ENCODE assay signal across 14 mouse cellular contexts in genomic region chr3:54689091-54689490, GRCm38 (mm10). TPM values are rescaled to one million over a fixed set of nuclear protein-coding genes. Genes with fewer than 3 reads are reported as not detected.
DNase-seq lines count a peak whose midpoint lies in the region; ATAC-seq and TF ChIP-seq lines count a peak whose summit lies in the region.
"Had no signal": no experiment of that assay in that cellular context is flagged by ENCODE, and none has a peak within 500 bp of the region (broad histone marks: within the 10 kb centered on the region; RNA-seq: fewer than 3 reads in every experiment).

No protein-coding gene starts in this region.

- no peak for ATAC-seq in embryonic facial prominence, embryonic 11.5 days (replicated peaks; ENCODE audit: insufficient number of reproducible peaks, low FRiP score, low TSS enrichment, low read depth)
- no peak for ATAC-seq in frontal cortex, adult (ENCODE audit: low TSS enrichment)

- H3K4me3 ChIP-seq in embryonic facial prominence, embryonic 11.5 days (ENCODE audit: low read depth, low read length), result no peak overlapping the region
- H3K4me3 ChIP-seq in embryonic facial prominence, embryonic 10.5 days, result no peak overlapping the region
- no peak overlapping the region for H3K4me3 ChIP-seq in layer of hippocampus, adult 2 months
- H3K4me3 ChIP-seq: liver, embryonic 13.5 days; neural tube, embryonic 13.5 days had no signal

- no peaks in the 10 kb centered on the region for H3K27me3 ChIP-seq in embryonic facial prominence, embryonic 11.5 days (ENCODE audit: control insufficient read depth, insufficient read depth, low read length)
- peaks cover 6% of the 10 kb centered on the region; the same call in 1 of the 2 replicates for H3K27me3 ChIP-seq in embryonic facial prominence, embryonic 10.5 days (replicated peaks; ENCODE audit: low read depth, poor library complexity, severe bottlenecking)
- H3K27me3 ChIP-seq: liver, embryonic 13.5 days; neural tube, embryonic 13.5 days had no signal

- no peak overlapping the region for H3K27ac ChIP-seq in embryonic facial prominence, embryonic 11.5 days (replicated peaks; ENCODE audit: low read depth, low read length)
- H3K27ac ChIP-seq in embryonic facial prominence, embryonic 10.5 days (replicated peaks), result no peak overlapping the region
- H3K27ac ChIP-seq in layer of hippocampus, adult 2 months, result no peak overlapping the region
- H3K27ac ChIP-seq: liver, embryonic 13.5 days; neural tube, embryonic 13.5 days had no signal

- peak; percentile 46 for DNase-seq in embryonic facial prominence, embryonic 11.5 days (ENCODE audit: low spot score)
- DNase-seq in embryonic facial prominence, embryonic 10.5 days (ENCODE audit: low spot score), result no peak
- no peak for DNase-seq in layer of hippocampus, adult 2 months (ENCODE audit: low spot score in 2 of 2)
- DNase-seq in layer of hippocampus, adult 11-12 months (ENCODE audit: low spot score), result no peak
- DNase-seq in 3T3-L1 (ENCODE audit: low read depth, low spot score), result peak; percentile 66
- DNase-seq in adipocyte (ENCODE audit: low spot score), result peak; percentile 53
- no peak for DNase-seq in spleen, postnatal 10 days (ENCODE audit: low spot score in 2 of 2)
- DNase-seq: cerebellum, adult 9-10 months; layer of hippocampus, adult 9-11 months; liver, embryonic 13.5 days; right cerebral cortex, postnatal 4 days had no signal

- no peaks in the 10 kb centered on the region for H3K36me3 ChIP-seq in embryonic facial prominence, embryonic 11.5 days (replicated peaks; ENCODE audit: control insufficient read depth, insufficient read depth, low read depth, low read length)
- H3K36me3 ChIP-seq in embryonic facial prominence, embryonic 10.5 days (replicated peaks), result no peaks in the 10 kb centered on the region
- H3K36me3 ChIP-seq: liver, embryonic 13.5 days; neural tube, embryonic 13.5 days had no signal

- H3K4me1 ChIP-seq in embryonic facial prominence, embryonic 11.5 days (ENCODE audit: control insufficient read depth, insufficient read depth, low read length), result no peaks in the 10 kb centered on the region
- H3K4me1 ChIP-seq in embryonic facial prominence, embryonic 10.5 days, result peaks cover 3% of the 10 kb centered on the region; the same call in 1 of the 2 replicates

- no peak overlapping the region for H3K9ac ChIP-seq in embryonic facial prominence, embryonic 11.5 days (replicated peaks; ENCODE audit: low read length)
- H3K9ac ChIP-seq: liver, embryonic 13.5 days; neural tube, embryonic 13.5 days had no signal

- H3K9me3 ChIP-seq in embryonic facial prominence, embryonic 11.5 days (replicated peaks; ENCODE audit: control insufficient read depth, low read length), result no peaks in the 10 kb centered on the region
- H3K9me3 ChIP-seq in embryonic facial prominence, embryonic 10.5 days, result no peaks in the 10 kb centered on the region
- H3K9me3 ChIP-seq: liver, embryonic 13.5 days; neural tube, embryonic 13.5 days had no signal

- peak; percentile 79 for TF ChIP-seq CTCF in layer of hippocampus, adult 2 months (conservative IDR thresholded peaks at IDR 0.05)

- 49% methylated on average over 2 of the region's 2 CpGs for WGBS in embryonic facial prominence, embryonic 11.5 days
- WGBS in embryonic facial prominence, embryonic 10.5 days, result 58% methylated on average over 2 of the region's 2 CpGs

- H3K4me2 ChIP-seq in embryonic facial prominence, embryonic 11.5 days (ENCODE audit: low read depth, low read length), result no peak overlapping the region
- H3K4me2 ChIP-seq: liver, embryonic 13.5 days; neural tube, embryonic 13.5 days had no signal

RNA-seq across cellular contexts. Expression of gene Supt20, which starts 3.5 kb away (rescaled TPM):
- 126 TPM in 2 replicates for polyA plus RNA-seq in embryonic facial prominence, embryonic 11.5 days (2014; fragmentation: Nextera tagmentation; extraction: Ambion mirVana)
- polyA plus RNA-seq in embryonic facial prominence, embryonic 10.5 days (2016; fragmentation: Nextera tagmentation; extraction: Ambion mirVana), result 114 and 115 TPM in 2 replicates
- total RNA-seq in layer of hippocampus, adult 2 months (2021), result 10 to 100 TPM; 52.3 to 53.3 TPM

RNA-seq across cellular contexts. Expression of gene Gm21958, which starts 25.1 kb away (rescaled TPM):
- polyA plus RNA-seq in embryonic facial prominence, embryonic 11.5 days (2014; fragmentation: Nextera tagmentation; extraction: Ambion mirVana), result 1.1 and 1.9 TPM in 2 replicates
- polyA plus RNA-seq in embryonic facial prominence, embryonic 10.5 days (2016; fragmentation: Nextera tagmentation; extraction: Ambion mirVana), result 0.28 TPM in 1 of 2 replicates, not detected in the other
- total RNA-seq in layer of hippocampus, adult 2 months (2021), result not detected
- polyA plus RNA-seq: liver, embryonic 13.5 days; testis, adult 2 months had no signal

RNA-seq across cellular contexts. Expression of gene Exosc8, which starts 46.1 kb away (rescaled TPM):
- polyA plus RNA-seq in embryonic facial prominence, embryonic 11.5 days (2014; fragmentation: Nextera tagmentation; extraction: Ambion mirVana), result 165 and 176 TPM in 2 replicates
- 182 and 191 TPM in 2 replicates for polyA plus RNA-seq in embryonic facial prominence, embryonic 10.5 days (2016; fragmentation: Nextera tagmentation; extraction: Ambion mirVana)
- 10 to 100 TPM; 30.4 to 41.4 TPM for total RNA-seq in layer of hippocampus, adult 2 months (2021)

RNA-seq across cellular contexts. Expression of gene Alg5, which starts 46.2 kb away (rescaled TPM):
- 45.9 and 46.1 TPM in 2 replicates for polyA plus RNA-seq in embryonic facial prominence, embryonic 11.5 days (2014; fragmentation: Nextera tagmentation; extraction: Ambion mirVana)
- polyA plus RNA-seq in embryonic facial prominence, embryonic 10.5 days (2016; fragmentation: Nextera tagmentation; extraction: Ambion mirVana), result 41.0 and 42.1 TPM in 2 replicates
- total RNA-seq in layer of hippocampus, adult 2 months (2021), result 10 to 100 TPM; 21.1 to 22.8 TPM

Comparison
In these comparisons a context has a peak if more than half of its experiments do, and no peak if none do; other contexts are left out.
1. DNase-seq: peak in embryonic facial prominence, embryonic 11.5 days (single experiment), 3T3-L1 (single experiment) and adipocyte (single experiment); none in embryonic facial prominence, embryonic 10.5 days (single experiment), layer of hippocampus, adult 2 months (0 of 2), layer of hippocampus, adult 11-12 months (single experiment) and spleen, postnatal 10 days (0 of 2).